Mouse (Mus musculus) left cerebral cortex, postnatal 36 days (tissue): ENCODE results near the gene Acp5. TPM values are rescaled to one million over a fixed set of nuclear protein-coding genes. Genes with fewer than 3 reads are reported as not detected.

Experiments
- DNase-seq, 2 experiments: peaks; one replicate each; pipeline ENCODE4 v3.0.0; 2021 to 2022; ENCODE audit warnings: low spot score in 2 of 2, mixed read lengths in 1 of 2
- intact Hi-C: fragments of 180-260 bp; cut with DNase I; formaldehyde crosslinking; loops from one replicate; pipeline ENCODE4 v1.15.1; 2025
- microRNA-seq: library from miRNA; unstranded; fragments of <30 nt; microRNA quantifications from one replicate; pipeline ENCODE4 v1.2.0, GENCODE M21; 2022
- total RNA-seq, 2 experiments: library from RNA; stranded (reverse); gene quantifications; 2 replicates each; pipeline ENCODE4 v1.2.3; 2021

The Acp5 gene
- total RNA-seq, 2 experiments from 2014 or later: 0.62 TPM; not detected in 1

GRCm38 (mm10) chr9:22116740-22117426 lies 18.6 kb downstream of the Acp5 start, which contains the start of gene Elof1:
Gene Elof1, minus strand, starts transcription at chr9:22117172.
- intact Hi-C loops: loop anchor here (1.0 to 2.0 kb wide), 2 partner anchors 32 to 46 kb away; partner anchors contain the start of genes Ecsit, Gm49318 and Zfp653
- peak; percentile 92 to 95 for DNase-seq

- intact Hi-C loops: loop anchor here (2.0 kb wide), 1 partner anchor 45 kb away; the partner anchor contains the start of genes Gm49318 and Zfp653
- DNase-seq: no peak
Observed at GRCm38 (mm10) chr9:22116086-22116485, 19.4 kb downstream of the Acp5 start.

DNA sequence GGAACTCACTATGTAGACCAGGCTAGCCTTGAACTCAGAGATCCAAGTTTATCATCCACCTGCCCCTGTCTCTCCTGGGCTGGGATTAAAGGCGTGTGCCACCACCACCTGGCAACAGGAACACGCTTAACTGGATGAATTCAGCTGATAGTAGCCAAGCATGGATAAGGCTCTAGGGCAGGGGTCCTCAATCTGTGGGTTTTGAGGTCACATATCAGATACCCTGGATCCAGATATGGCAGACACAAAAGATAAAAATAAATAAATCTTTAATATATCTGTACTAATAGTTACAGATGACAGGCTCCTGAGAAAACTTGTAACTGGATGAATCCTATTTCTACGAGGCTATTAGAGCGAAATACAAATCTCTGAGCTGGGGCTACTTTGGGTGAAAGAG lies 19.9 kb downstream of the Acp5 start:
- intact Hi-C loops: loop anchor here (2.0 kb wide), 1 partner anchor 45 kb away; the partner anchor contains the start of genes Gm49318 and Zfp653
- DNase-seq: no peak

GRCm38 (mm10) chr9:22108194-22108593 lies 27.3 kb downstream of the Acp5 start:
- intact Hi-C loops: no loop called here
- no peak for DNase-seq

GRCm38 (mm10) chr9:22099922-22100321 lies 35.6 kb downstream of the Acp5 start:
- intact Hi-C loops: loop anchor here (5.0 kb wide), 1 partner anchor 42 kb away; no protein-coding TSS in a partner anchor
- no peak for DNase-seq

DNA sequence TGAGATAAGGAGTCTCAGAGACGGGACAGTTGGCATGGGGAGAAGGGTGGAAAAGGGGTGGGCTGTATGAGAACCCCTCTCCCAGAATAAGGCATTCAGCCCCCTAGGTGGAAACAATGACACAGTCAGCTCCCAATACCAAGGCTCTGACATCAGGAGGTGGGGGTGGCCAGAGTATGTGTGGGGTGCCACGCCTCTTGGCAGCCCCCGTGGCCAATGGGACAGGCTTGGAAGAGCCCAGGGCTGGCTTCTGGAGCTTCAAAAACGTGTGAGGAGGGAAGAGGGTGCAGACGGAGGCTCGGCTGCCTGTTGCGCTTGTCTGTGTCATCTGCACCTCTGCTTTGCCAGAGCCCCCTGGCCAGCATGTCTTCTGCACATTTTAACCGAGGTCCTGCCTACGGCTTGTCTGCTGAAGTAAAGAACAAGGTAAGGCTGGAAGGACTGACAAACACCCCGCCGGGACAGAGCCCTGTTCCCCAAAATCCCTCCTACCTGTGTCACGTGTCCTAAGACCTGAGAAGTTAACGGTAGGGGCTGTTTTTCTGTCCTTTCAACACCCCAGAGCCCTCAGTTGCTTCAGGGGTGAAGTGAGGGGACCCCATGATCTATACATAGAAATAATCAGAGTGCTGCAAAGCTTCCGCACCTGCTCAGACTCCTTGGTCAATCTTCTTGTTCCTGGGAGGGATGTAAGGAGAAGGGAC lies 36.4 kb downstream of the Acp5 start, which contains the start of gene Cnn1:
Gene Cnn1 (plus strand): TSS at position 224 of the 704 bp plus-strand sequence.
- intact Hi-C loops: loop anchor here (5.0 kb wide), 1 partner anchor 43 kb away; no protein-coding TSS in a partner anchor
- no peak for DNase-seq

- DNase-seq: peak; percentile 61 to 76
- intact Hi-C loops: loop anchor here (5.0 kb wide), 1 partner anchor 46 kb away; no protein-coding TSS in a partner anchor
Observed at GRCm38 (mm10) chr9:22095854-22096307, 39.6 kb downstream of the Acp5 start.

GRCm38 (mm10) chr9:22092746-22093145 lies 42.8 kb downstream of the Acp5 start:
- no peak for DNase-seq
- intact Hi-C loops: no loop called here

GRCm38 (mm10) chr9:22089986-22090385 lies 45.5 kb downstream of the Acp5 start:
- no peak for DNase-seq

DNA sequence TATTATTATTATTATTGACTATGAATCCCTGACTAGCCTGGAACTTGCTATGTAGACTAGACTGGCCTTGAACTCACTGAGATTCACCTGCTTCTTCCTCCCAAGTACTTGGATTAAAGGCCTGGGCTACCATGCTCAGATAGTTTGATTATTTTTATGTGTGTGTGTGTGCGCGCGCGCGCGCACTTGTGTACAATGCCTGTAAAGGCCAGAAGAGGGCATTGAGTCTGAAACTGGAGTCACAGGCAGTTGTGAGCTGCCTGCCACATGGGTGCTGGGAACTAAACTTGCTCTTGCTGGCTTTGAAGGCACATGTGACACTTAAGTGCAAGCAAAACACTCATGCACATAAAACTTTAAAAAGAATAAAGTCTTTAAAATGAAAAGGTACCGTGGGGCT lies 46.2 kb downstream of the Acp5 start:
- intact Hi-C loops: no loop called here
- DNase-seq: no peak

More at GRCm38 (mm10) chr9:22089986-22090385, 45.5 kb downstream of the Acp5 start:
- intact Hi-C loops: no loop called here

DNA sequence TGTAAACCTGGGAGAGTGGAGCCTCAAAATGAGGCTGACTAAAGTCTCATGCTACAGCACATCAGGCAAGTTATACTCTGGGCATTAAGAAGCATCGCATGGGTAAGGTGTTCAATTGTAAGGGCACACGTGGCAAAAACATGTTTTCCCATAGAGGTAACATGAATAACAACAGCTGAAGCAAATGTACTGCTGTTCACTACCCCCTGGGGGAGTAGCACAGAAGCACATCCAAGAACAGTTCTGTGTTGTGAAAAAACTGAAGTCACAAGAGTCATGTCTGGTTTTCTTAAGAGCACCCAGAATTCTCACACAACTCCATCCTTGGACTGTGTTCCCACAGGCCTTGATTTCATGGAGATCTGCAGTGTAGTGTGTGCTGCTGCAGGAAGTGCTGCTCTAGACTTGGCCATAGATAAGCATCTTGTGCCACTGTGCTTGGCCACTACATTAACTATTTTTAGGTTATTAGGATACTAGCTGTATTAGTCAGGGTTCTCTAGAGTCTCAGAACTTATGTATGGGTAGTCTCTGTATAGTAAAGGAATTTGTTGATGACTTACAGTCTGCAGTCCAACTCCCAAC lies 48.4 kb downstream of the Acp5 start:
- no peak for DNase-seq
- intact Hi-C loops: no loop called here

GRCm38 (mm10) chr9:22086012-22086411 lies 49.5 kb downstream of the Acp5 start:
- no peak for DNase-seq
- intact Hi-C loops: no loop called here

GRCm38 (mm10) chr9:22085022-22085834 lies 50.3 kb downstream of the Acp5 start, which contains the start of gene Ecsit:
Gene Ecsit, minus strand, starts transcription at chr9:22085438.
- DNase-seq: peak; percentile 91 to 96
- intact Hi-C loops: loop anchor here (1.0 kb wide), 1 partner anchor 32 kb away; the partner anchor contains the start of gene Elof1

DNA sequence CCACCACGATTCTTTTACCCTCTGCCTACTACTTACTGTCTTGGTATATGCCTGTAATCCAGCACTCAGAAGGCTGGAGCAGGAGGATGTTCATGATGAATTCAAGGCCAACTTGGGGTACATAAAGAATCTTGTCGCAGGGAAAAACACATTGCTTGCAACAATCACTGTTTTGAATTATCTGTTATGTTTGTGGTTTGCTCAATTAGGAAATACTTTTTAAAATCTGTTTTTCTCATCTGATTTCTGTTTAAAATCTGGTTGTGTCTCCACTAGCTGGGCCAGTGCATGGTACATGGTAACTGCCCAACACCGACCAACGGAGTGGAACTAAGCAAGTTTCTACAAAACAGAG lies 50.9 kb downstream of the Acp5 start:
- intact Hi-C loops: loop anchor here (1.0 kb wide), 1 partner anchor 33 kb away; the partner anchor contains the start of gene Elof1
- no peak for DNase-seq

Small RNA genes within 50 kb of the gene (microRNA-seq; reads per million reads assigned to microRNA genes)
- 2.8 reads per million, percentile 5 among the genes with 10 or more reads in this experiment for gene Mir7084

Other genes starting within 250 kb of the Acp5 start
- 10 to 100 TPM; 13.5 to 16.1 TPM for gene Rab3d, start 217.5 kb downstream of the Acp5 start, total RNA-seq
- gene Ccdc159, start 208.2 kb downstream of the Acp5 start, total RNA-seq: 10 to 100 TPM; 13.0 to 20.1 TPM
- gene Tmem205, start 208.2 kb downstream of the Acp5 start, total RNA-seq: 10 to 100 TPM; 32.8 to 38.5 TPM
- 100 to 1,000 TPM; 193 to 201 TPM for gene Plppr2, start 198.7 kb downstream of the Acp5 start, total RNA-seq
- gene Swsap1, start 180.0 kb downstream of the Acp5 start, total RNA-seq: 10 to 100 TPM; 14.8 to 15.2 TPM
- gene Epor, start 172.2 kb downstream of the Acp5 start, total RNA-seq: 10 to 100 TPM in 1 of 2 experiments, 1 to 10 TPM in 1; 7.7 to 11.6 TPM
- gene Rgl3, start 146.3 kb downstream of the Acp5 start, total RNA-seq: 1 to 10 TPM; 1.7 to 2.5 TPM
- 10 to 100 TPM in 1 of 2 experiments, 1 to 10 TPM in 1; 6.8 to 10.0 TPM for gene Ccdc151, start 133.1 kb downstream of the Acp5 start, total RNA-seq
- 10 to 100 TPM; 92.6 to 98.6 TPM for gene Prkcsh, start 132.9 kb downstream of the Acp5 start, total RNA-seq
- 100 to 1,000 TPM; 155 to 158 TPM for gene Elavl3, start 83.7 kb downstream of the Acp5 start, total RNA-seq
- 1 to 10 TPM; 3.0 to 5.5 TPM for gene Gm49318, start 64.5 kb downstream of the Acp5 start, total RNA-seq
- gene Zfp653, start 64.3 kb downstream of the Acp5 start, total RNA-seq: 10 to 100 TPM; 18.7 to 22.8 TPM
- gene Ecsit, start 50.3 kb downstream of the Acp5 start, total RNA-seq: 10 to 100 TPM; 42.3 to 48.2 TPM
- gene Cnn1, start 36.5 kb downstream of the Acp5 start, total RNA-seq: under 1 TPM; 0.44 to 0.93 TPM
- 10 to 100 TPM; 58.8 to 75.1 TPM for gene Elof1, start 18.5 kb downstream of the Acp5 start, total RNA-seq
- gene Pigyl, start 21.1 kb upstream of the Acp5 start, total RNA-seq: 10 to 100 TPM; 45.7 to 46.6 TPM
- not detected for gene Zfp872, start 52.4 kb upstream of the Acp5 start, total RNA-seq
- gene Zfp809, start 90.0 kb upstream of the Acp5 start, total RNA-seq: 10 to 100 TPM; 19.1 to 23.6 TPM
- 1 to 10 TPM; 4.3 to 4.4 TPM for gene Zfp599, start 124.2 kb upstream of the Acp5 start, total RNA-seq
- gene Zfp810, start 171.9 kb upstream of the Acp5 start, total RNA-seq: 10 to 100 TPM; 16.5 to 20.4 TPM